Mouse (Mus musculus): ENCODE measurements around the gene Nubp2. TPM values are rescaled to one million over a fixed set of nuclear protein-coding genes. Genes with fewer than 3 reads are reported as not detected.
A peak's percentile ranks its signal among the peaks of the same experiment; 100 is the strongest.

Nubp2 gene
- total and polyA plus RNA-seq, 3 experiments: 17.8 to 22.7 (median 18.2) TPM

GRCm38 (mm10) chr17:24877336-24878116 lies 8.6 kb downstream of the Nubp2 start:
- intact Hi-C loops (cut with DNase I): no loop called here
- H3K9ac ChIP-seq (ENCODE audit: low read depth, low read length): peak overlapping the region; percentile 4; the same call in 1 of the 2 replicates
- H3K27me3 ChIP-seq (ENCODE audit: control insufficient read depth, insufficient read depth, low read length): no peaks in the 10 kb centered on the region
- TF ChIP-seq EP300 (IDR thresholded peaks at IDR 0.05; ENCODE audit: insufficient read depth, low read depth, low read length): no peak
- TF ChIP-seq CTCF (IDR thresholded peaks at IDR 0.05): no peak
- no peak for TF ChIP-seq POLR2A (IDR thresholded peaks at IDR 0.05; ENCODE audit: insufficient read depth, low read depth, low read length)
- peaks cover 5% of the 10 kb centered on the region for H3K4me1 ChIP-seq (ENCODE audit: control insufficient read depth, insufficient read depth, low read length)
- H3K27ac ChIP-seq: peak overlapping the region; percentile 80
- no peaks in the 10 kb centered on the region for H3K36me3 ChIP-seq (ENCODE audit: control insufficient read depth, insufficient read depth, low read length)
- no peak overlapping the region; the same call in 1 of the 2 replicates for H3K4me3 ChIP-seq
- WGBS: 60% methylated on average over 10 of the region's 10 CpGs
- no peaks in the 10 kb centered on the region for H3K79me2 ChIP-seq (replicated peaks; ENCODE audit: control insufficient read depth, insufficient read depth, low read length)
- DNase-seq: no peak

- no peak for TF ChIP-seq EP300 (IDR thresholded peaks at IDR 0.05; ENCODE audit: insufficient read depth, low read depth, low read length)
- TF ChIP-seq CTCF (IDR thresholded peaks at IDR 0.05): no peak
- no peak for TF ChIP-seq POLR2A (IDR thresholded peaks at IDR 0.05; ENCODE audit: insufficient read depth, low read depth, low read length)
- intact Hi-C loops (cut with DNase I): no loop called here
Measured at GRCm38 (mm10) chr17:24874989-24875388, 11.2 kb downstream of the Nubp2 start.

GRCm38 (mm10) chr17:24874405-24874745 lies 11.8 kb downstream of the Nubp2 start:
- intact Hi-C loops (cut with DNase I): no loop called here
- H3K9ac ChIP-seq (ENCODE audit: low read depth, low read length): no peak overlapping the region
- no peak for DNase-seq
- H3K79me2 ChIP-seq (replicated peaks; ENCODE audit: control insufficient read depth, insufficient read depth, low read length): no peaks in the 10 kb centered on the region
- H3K4me1 ChIP-seq (ENCODE audit: control insufficient read depth, insufficient read depth, low read length): no peaks in the 10 kb centered on the region; the same call in 1 of the 2 replicates
- no peak overlapping the region for H3K4me3 ChIP-seq
- H3K27me3 ChIP-seq (ENCODE audit: control insufficient read depth, insufficient read depth, low read length): no peaks in the 10 kb centered on the region
- H3K36me3 ChIP-seq (ENCODE audit: control insufficient read depth, insufficient read depth, low read length): no peaks in the 10 kb centered on the region
- WGBS: 42% methylated on average over 1 of the region's 1 CpGs
- TF ChIP-seq CTCF (IDR thresholded peaks at IDR 0.05) (no peak), EP300 (IDR thresholded peaks at IDR 0.05; ENCODE audit: insufficient read depth, low read depth, low read length) (no peak), POLR2A (IDR thresholded peaks at IDR 0.05; ENCODE audit: insufficient read depth, low read depth, low read length) (no peak)
- H3K27ac ChIP-seq: no peak overlapping the region

More at GRCm38 (mm10) chr17:24874989-24875388, 11.2 kb downstream of the Nubp2 start:
- Histone ChIP-seq H3K4me1 (ENCODE audit: control insufficient read depth, insufficient read depth, low read length) (no peaks in the 10 kb centered on the region; the same call in 1 of the 2 replicates), H3K27me3 (ENCODE audit: control insufficient read depth, insufficient read depth, low read length) (no peaks in the 10 kb centered on the region), H3K9ac (ENCODE audit: low read depth, low read length) (no peak overlapping the region), H3K36me3 (ENCODE audit: control insufficient read depth, insufficient read depth, low read length) (no peaks in the 10 kb centered on the region), H3K4me3 (no peak overlapping the region), H3K79me2 (replicated peaks; ENCODE audit: control insufficient read depth, insufficient read depth, low read length) (no peaks in the 10 kb centered on the region), H3K27ac (no peak overlapping the region)
- no peak for DNase-seq
- WGBS: 71% methylated on average over 8 of the region's 8 CpGs

GRCm38 (mm10) chr17:24873695-24874404 lies 12.3 kb downstream of the Nubp2 start:
- Histone ChIP-seq H3K4me1 (ENCODE audit: control insufficient read depth, insufficient read depth, low read length) (no peaks in the 10 kb centered on the region; the same call in 1 of the 2 replicates), H3K36me3 (ENCODE audit: control insufficient read depth, insufficient read depth, low read length) (no peaks in the 10 kb centered on the region), H3K27me3 (ENCODE audit: control insufficient read depth, insufficient read depth, low read length) (no peaks in the 10 kb centered on the region), H3K27ac (no peak overlapping the region), H3K9ac (ENCODE audit: low read depth, low read length) (no peak overlapping the region), H3K4me3 (no peak overlapping the region), H3K79me2 (replicated peaks; ENCODE audit: control insufficient read depth, insufficient read depth, low read length) (no peaks in the 10 kb centered on the region)
- intact Hi-C loops (cut with DNase I): no loop called here
- WGBS: 53% methylated on average over 4 of the region's 4 CpGs
- no peak for DNase-seq
- no peak for TF ChIP-seq EP300 (IDR thresholded peaks at IDR 0.05; ENCODE audit: insufficient read depth, low read depth, low read length)
- no peak for TF ChIP-seq CTCF (IDR thresholded peaks at IDR 0.05)
- TF ChIP-seq POLR2A (IDR thresholded peaks at IDR 0.05; ENCODE audit: insufficient read depth, low read depth, low read length): no peak

- no peak overlapping the region for H3K9ac ChIP-seq (ENCODE audit: low read depth, low read length)
- no peak for DNase-seq
- intact Hi-C loops (cut with DNase I): no loop called here
- H3K4me3 ChIP-seq: no peak overlapping the region
- H3K79me2 ChIP-seq (replicated peaks; ENCODE audit: control insufficient read depth, insufficient read depth, low read length): no peaks in the 10 kb centered on the region
- no peak overlapping the region for H3K27ac ChIP-seq
- no peak for TF ChIP-seq EP300 (IDR thresholded peaks at IDR 0.05; ENCODE audit: insufficient read depth, low read depth, low read length)
- no peak for TF ChIP-seq POLR2A (IDR thresholded peaks at IDR 0.05; ENCODE audit: insufficient read depth, low read depth, low read length)
- TF ChIP-seq CTCF (IDR thresholded peaks at IDR 0.05): no peak
- no peaks in the 10 kb centered on the region for H3K36me3 ChIP-seq (ENCODE audit: control insufficient read depth, insufficient read depth, low read length)
- no peaks in the 10 kb centered on the region for H3K27me3 ChIP-seq (ENCODE audit: control insufficient read depth, insufficient read depth, low read length)
- no peaks in the 10 kb centered on the region for H3K4me1 ChIP-seq (ENCODE audit: control insufficient read depth, insufficient read depth, low read length)
- 90% methylated on average over 10 of the region's 10 CpGs for WGBS
Measured at GRCm38 (mm10) chr17:24867914-24868313, 18.2 kb downstream of the Nubp2 start.

GRCm38 (mm10) chr17:24865776-24866175 lies 20.4 kb downstream of the Nubp2 start, which contains the start of gene Igfals:
Gene Igfals, plus strand, starts transcription at chr17:24865997.
- H3K79me2 ChIP-seq (replicated peaks; ENCODE audit: control insufficient read depth, insufficient read depth, low read length): no peaks in the 10 kb centered on the region
- intact Hi-C loops (cut with DNase I): no loop called here
- no peaks in the 10 kb centered on the region for H3K27me3 ChIP-seq (ENCODE audit: control insufficient read depth, insufficient read depth, low read length)
- no peaks in the 10 kb centered on the region for H3K36me3 ChIP-seq (ENCODE audit: control insufficient read depth, insufficient read depth, low read length)
- no peaks in the 10 kb centered on the region for H3K4me1 ChIP-seq (ENCODE audit: control insufficient read depth, insufficient read depth, low read length)
- DNase-seq: no peak
- WGBS: 89% methylated on average over 8 of the region's 8 CpGs
- H3K4me3 ChIP-seq: no peak within 1 kb of the TSS
- no peak within 1 kb of the TSS for H3K27ac ChIP-seq
- no peak within 1 kb of the TSS for H3K9ac ChIP-seq (ENCODE audit: low read depth, low read length)
- TF ChIP-seq CTCF (IDR thresholded peaks at IDR 0.05) (no peak), POLR2A (IDR thresholded peaks at IDR 0.05; ENCODE audit: insufficient read depth, low read depth, low read length) (no peak), EP300 (IDR thresholded peaks at IDR 0.05; ENCODE audit: insufficient read depth, low read depth, low read length) (no peak)

Measured in heart, adult 2 months (tissue).